Mouse (Mus musculus): ENCODE data around the gene Grik4.

GRCm38 (mm10) chr9:42791346-42791745 lies 152.9 kb downstream of the Grik4 start:
- no peak for TF ChIP-seq CTCF (IDR thresholded peaks at IDR 0.05; ENCODE audit: low read depth, low read length)
- no peak for TF ChIP-seq POLR2A (IDR thresholded peaks at IDR 0.05; ENCODE audit: extremely low read depth, insufficient read depth, low read length)

Measured in liver, adult 2 months (tissue).